In genomic region chr1:193928607-193929006, GRCm38 (mm10) we compare ENCODE assay signal across 21 mouse cellular contexts.
DNase-seq lines count a peak whose midpoint lies in the region; ATAC-seq lines count a peak whose summit lies in the region.
"Had no signal": no experiment of that assay in that cellular context is flagged by ENCODE, and none has a peak within 500 bp of the region (broad histone marks: within the 10 kb centered on the region; RNA-seq: fewer than 3 reads in every experiment).

No protein-coding gene starts in this region.

- H3K36me3 ChIP-seq in liver, embryonic 15.5 days (replicated peaks) = no peaks in the 10 kb centered on the region
- H3K36me3 ChIP-seq in forebrain, embryonic 11.5 days (ENCODE audit: control insufficient read depth, insufficient read depth, low read length) = no peaks in the 10 kb centered on the region
- H3K36me3 ChIP-seq: embryonic facial prominence, embryonic 10.5 days; forebrain, embryonic 15.5 days; heart, embryonic 15.5 days; hindbrain, embryonic 13.5 days had no signal

- H3K9me3 ChIP-seq in liver, embryonic 15.5 days (replicated peaks) = no peaks in the 10 kb centered on the region
- no peaks in the 10 kb centered on the region for H3K9me3 ChIP-seq in forebrain, embryonic 11.5 days (ENCODE audit: control insufficient read depth, low read length)
- H3K9me3 ChIP-seq: embryonic facial prominence, embryonic 10.5 days; forebrain, embryonic 15.5 days; heart, embryonic 15.5 days; hindbrain, embryonic 13.5 days had no signal

- 41% methylated on average over 4 of the region's 4 CpGs for WGBS in liver, embryonic 15.5 days (ENCODE audit: insufficient replicate concordance)
- 70% methylated on average over 4 of the region's 4 CpGs for WGBS in forebrain, embryonic 11.5 days

- no peak overlapping the region for H3K4me2 ChIP-seq in liver, embryonic 15.5 days
- no peak overlapping the region for H3K4me2 ChIP-seq in forebrain, embryonic 11.5 days (ENCODE audit: low read depth, low read length, severe bottlenecking)
- H3K4me2 ChIP-seq: forebrain, embryonic 15.5 days; heart, embryonic 11.5 days; heart, embryonic 15.5 days; hindbrain, embryonic 13.5 days had no signal

- no peaks in the 10 kb centered on the region for H3K27me3 ChIP-seq in liver, embryonic 15.5 days
- no peaks in the 10 kb centered on the region for H3K27me3 ChIP-seq in forebrain, embryonic 11.5 days (ENCODE audit: control insufficient read depth, insufficient read depth, low read length)
- H3K27me3 ChIP-seq: CH12.LX; forebrain, embryonic 15.5 days; heart, embryonic 15.5 days; hindbrain, embryonic 13.5 days had no signal

- peak; percentile 22; the same call in 1 of the 2 replicates for ATAC-seq in liver, embryonic 15.5 days (ENCODE audit: insufficient read depth)
- ATAC-seq in granulocyte monocyte progenitor cell, adult 5-6 weeks (replicated peaks; ENCODE audit: poor library complexity, severe bottlenecking) = peak; percentile 66
- ATAC-seq in forebrain, embryonic 11.5 days (replicated peaks; ENCODE audit: low FRiP score) = no peak
- ATAC-seq: forebrain, embryonic 15.5 days; hindbrain, postnatal 0 days had no signal

- H3K4me3 ChIP-seq in liver, embryonic 15.5 days (replicated peaks) = no peak overlapping the region
- H3K4me3 ChIP-seq in forebrain, embryonic 11.5 days (ENCODE audit: low read depth, low read length) = no peak overlapping the region
- H3K4me3 ChIP-seq: embryonic facial prominence, embryonic 10.5 days; forebrain, embryonic 15.5 days; heart, adult 2 months; heart, embryonic 15.5 days; hindbrain, embryonic 13.5 days had no signal

- DNase-seq in liver (no peak), R1 (ENCODE audit: low read depth, low spot score) (peak; percentile 36)
- peak; percentile 44 for DNase-seq in yolk sac, embryonic 10.5 days (ENCODE audit: low spot score)
- no peak for DNase-seq in cerebellum, adult 9-10 months
- no peak for DNase-seq in forebrain, embryonic 11.5 days (ENCODE audit: low spot score)
- DNase-seq: adrenal gland, postnatal 10 days; cerebellum, adult 11 months; cerebellum, adult 8-10 months; cerebellum, postnatal 25 days; gastrocnemius, postnatal 10 days; heart, adult 2 months; heart, postnatal 14 days had no signal

- H3K9ac ChIP-seq in liver, embryonic 15.5 days = no peak overlapping the region
- H3K9ac ChIP-seq in forebrain, embryonic 11.5 days (ENCODE audit: low read length) = no peak overlapping the region
- H3K9ac ChIP-seq: forebrain, embryonic 15.5 days; heart, embryonic 15.5 days; hindbrain, embryonic 13.5 days had no signal

- no peaks in the 10 kb centered on the region for H3K4me1 ChIP-seq in liver, embryonic 15.5 days (replicated peaks)
- H3K4me1 ChIP-seq in forebrain, embryonic 11.5 days (replicated peaks; ENCODE audit: control insufficient read depth, insufficient read depth, low read length) = no peaks in the 10 kb centered on the region
- H3K4me1 ChIP-seq: embryonic facial prominence, embryonic 10.5 days; forebrain, embryonic 15.5 days; heart, embryonic 15.5 days; hindbrain, embryonic 13.5 days had no signal

- no peak overlapping the region for H3K27ac ChIP-seq in liver, embryonic 15.5 days (replicated peaks)
- no peak overlapping the region for H3K27ac ChIP-seq in forebrain, embryonic 11.5 days (ENCODE audit: low read depth, low read length)
- H3K27ac ChIP-seq: embryonic facial prominence, embryonic 10.5 days; forebrain, embryonic 15.5 days; heart, adult 2 months; heart, embryonic 15.5 days; hindbrain, embryonic 13.5 days; hindbrain, postnatal 0 days had no signal

Comparison
In these comparisons a context has a peak if more than half of its experiments do, and no peak if none do; other contexts are left out.
1. DNase-seq: peak in R1 (single experiment) and yolk sac, embryonic 10.5 days (single experiment); none in liver (single experiment), cerebellum, adult 9-10 months (single experiment) and forebrain, embryonic 11.5 days (single experiment).